ENCODE assay signal across 28 mouse cellular contexts in genomic region chr1:36323076-36323475, GRCm38 (mm10). TPM values are rescaled to one million over a fixed set of nuclear protein-coding genes. Genes with fewer than 3 reads are reported as not detected.
DNase-seq lines count a peak whose midpoint lies in the region; ATAC-seq lines count a peak whose summit lies in the region.
"Had no signal": no experiment of that assay in that cellular context is flagged by ENCODE, and none has a peak within 500 bp of the region (broad histone marks: within the 10 kb centered on the region; RNA-seq: fewer than 3 reads in every experiment).

No protein-coding gene starts in this region.

- peaks cover 9% of the 10 kb centered on the region; the same call in 1 of the 2 replicates for H3K36me3 ChIP-seq in kidney, embryonic 14.5 days (ENCODE audit: control insufficient read depth, insufficient read depth, low read length)
- peaks cover 28% of the 10 kb centered on the region for H3K36me3 ChIP-seq in midbrain, embryonic 13.5 days
- no peaks in the 10 kb centered on the region for H3K36me3 ChIP-seq in midbrain, embryonic 15.5 days (replicated peaks)
- H3K36me3 ChIP-seq: stomach, embryonic 15.5 days had no signal

- no peak overlapping the region for H3K4me2 ChIP-seq in kidney, embryonic 14.5 days (replicated peaks; ENCODE audit: low read depth, low read length)
- H3K4me2 ChIP-seq in midbrain, embryonic 13.5 days (replicated peaks) = no peak overlapping the region
- H3K4me2 ChIP-seq in midbrain, embryonic 15.5 days = no peak overlapping the region
- H3K4me2 ChIP-seq: heart, embryonic 12.5 days; hindbrain, embryonic 13.5 days; neural tube, embryonic 12.5 days; stomach, embryonic 15.5 days had no signal

- H3K9ac ChIP-seq in kidney, embryonic 14.5 days (ENCODE audit: low read depth, low read length) = no peak overlapping the region
- H3K9ac ChIP-seq in midbrain, embryonic 13.5 days (replicated peaks) = no peak overlapping the region
- H3K9ac ChIP-seq in midbrain, embryonic 15.5 days = no peak overlapping the region
- H3K9ac ChIP-seq: heart, embryonic 12.5 days; hindbrain, embryonic 13.5 days; liver, postnatal 0 days; neural tube, embryonic 12.5 days; stomach, embryonic 15.5 days had no signal

- no peaks in the 10 kb centered on the region for H3K27me3 ChIP-seq in kidney, embryonic 14.5 days (ENCODE audit: control insufficient read depth, insufficient read depth, low read length)
- no peaks in the 10 kb centered on the region for H3K27me3 ChIP-seq in midbrain, embryonic 13.5 days
- no peaks in the 10 kb centered on the region for H3K27me3 ChIP-seq in midbrain, embryonic 15.5 days (replicated peaks)
- H3K27me3 ChIP-seq: heart, embryonic 12.5 days; hindbrain, embryonic 13.5 days; neural tube, embryonic 12.5 days; stomach, embryonic 15.5 days had no signal

- peak; percentile 52; the same call in 1 of the 2 replicates for ATAC-seq in kidney, embryonic 14.5 days (ENCODE audit: low FRiP score, low TSS enrichment)
- peak; percentile 18; the same call in 1 of the 2 replicates for ATAC-seq in midbrain, embryonic 13.5 days
- no peak for ATAC-seq in midbrain, embryonic 15.5 days (replicated peaks)
- ATAC-seq: inflammation-experienced regulatory T-cells, adult 6 months; liver, postnatal 0 days had no signal

- 16% methylated on average over 9 of the region's 9 CpGs for WGBS in kidney, embryonic 14.5 days
- 72% methylated on average over 9 of the region's 9 CpGs for WGBS in midbrain, embryonic 13.5 days
- WGBS in midbrain, embryonic 15.5 days = 78% methylated on average over 9 of the region's 9 CpGs

- no peaks in the 10 kb centered on the region for H3K9me3 ChIP-seq in kidney, embryonic 14.5 days (ENCODE audit: control insufficient read depth, low read length)
- H3K9me3 ChIP-seq in midbrain, embryonic 13.5 days = no peaks in the 10 kb centered on the region
- no peaks in the 10 kb centered on the region for H3K9me3 ChIP-seq in midbrain, embryonic 15.5 days
- H3K9me3 ChIP-seq: heart, embryonic 12.5 days; hindbrain, embryonic 13.5 days; neural tube, embryonic 12.5 days; stomach, embryonic 15.5 days had no signal

- no peak overlapping the region for H3K27ac ChIP-seq in kidney, embryonic 14.5 days (ENCODE audit: low read depth, low read length)
- no peak overlapping the region for H3K27ac ChIP-seq in midbrain, embryonic 13.5 days
- no peak overlapping the region for H3K27ac ChIP-seq in midbrain, embryonic 15.5 days
- H3K27ac ChIP-seq: hindbrain, embryonic 13.5 days; left cerebral cortex, adult 2 months; neural tube, embryonic 12.5 days; stomach, embryonic 15.5 days had no signal

- no peak overlapping the region for H3K4me3 ChIP-seq in kidney, embryonic 14.5 days (ENCODE audit: low read length)
- H3K4me3 ChIP-seq in midbrain, embryonic 13.5 days (replicated peaks) = no peak overlapping the region
- H3K4me3 ChIP-seq in midbrain, embryonic 15.5 days = no peak overlapping the region
- H3K4me3 ChIP-seq: heart, embryonic 12.5 days; hindbrain, embryonic 13.5 days; left cerebral cortex, adult 2 months; neural tube, embryonic 12.5 days; stomach, embryonic 15.5 days had no signal

- H3K4me1 ChIP-seq in kidney, embryonic 14.5 days (ENCODE audit: control insufficient read depth, insufficient read depth, low read length) = peaks cover 6% of the 10 kb centered on the region; the same call in 1 of the 2 replicates
- H3K4me1 ChIP-seq in midbrain, embryonic 13.5 days (replicated peaks) = no peaks in the 10 kb centered on the region
- H3K4me1 ChIP-seq in midbrain, embryonic 15.5 days = no peaks in the 10 kb centered on the region
- H3K4me1 ChIP-seq: hindbrain, embryonic 13.5 days; neural tube, embryonic 12.5 days; stomach, embryonic 15.5 days had no signal

- peak; percentile 39 for DNase-seq in adrenal gland, postnatal 14 days
- no peak for DNase-seq in adrenal gland, postnatal 10 days
- DNase-seq in kidney, postnatal 4 days = no peak
- DNase-seq in spleen, postnatal 4 days (ENCODE audit: low spot score in 2 of 2) = no peak
- DNase-seq in right cerebral cortex, postnatal 10 days (ENCODE audit: low spot score in 2 of 2) = no peak
- DNase-seq: adrenal gland, adult 8-10 months; cerebellum, adult 9-11 months; heart, adult 11 months; kidney, postnatal 25 days; layer of hippocampus, adult 9-11 months; left cerebral cortex, postnatal 4 days; liver, postnatal 0 days; right cerebral cortex, adult 18-20 months; thymus, adult 18-20 months had no signal

RNA-seq across cellular contexts. Expression of gene Arid5a, which starts 15.5 kb away (rescaled TPM):
- 6.0 and 10.6 TPM in 2 replicates for total RNA-seq in adrenal gland, postnatal 14 days (2021)
- total RNA-seq in adrenal gland, postnatal 10 days (2021) = 1 to 10 TPM; 8.9 to 9.2 TPM
- polyA plus RNA-seq in kidney, embryonic 14.5 days (2014; fragmentation: Nextera tagmentation; extraction: Ambion mirVana) = 2.3 and 4.5 TPM in 2 replicates
- polyA plus RNA-seq in midbrain, embryonic 13.5 days (2015; fragmentation: Nextera tagmentation; extraction: Ambion mirVana) = 2.3 and 2.4 TPM in 2 replicates
- 3.1 and 3.4 TPM in 2 replicates for polyA plus RNA-seq in midbrain, embryonic 15.5 days (2015; fragmentation: Nextera tagmentation; extraction: Ambion mirVana)

RNA-seq across cellular contexts. Expression of gene Kansl3, which starts 45.9 kb away (rescaled TPM):
- 86.5 and 103 TPM in 2 replicates for total RNA-seq in adrenal gland, postnatal 14 days (2021)
- total RNA-seq in adrenal gland, postnatal 10 days (2021) = 100 to 1,000 TPM in 1 of 2 experiments, 10 to 100 TPM in 1; 82.9 to 103 TPM
- polyA plus RNA-seq in kidney, embryonic 14.5 days (2014; fragmentation: Nextera tagmentation; extraction: Ambion mirVana) = 30.2 and 46.2 TPM in 2 replicates
- 40.6 and 41.9 TPM in 2 replicates for polyA plus RNA-seq in midbrain, embryonic 13.5 days (2015; fragmentation: Nextera tagmentation; extraction: Ambion mirVana)
- 44.4 and 44.9 TPM in 2 replicates for polyA plus RNA-seq in midbrain, embryonic 15.5 days (2015; fragmentation: Nextera tagmentation; extraction: Ambion mirVana)

RNA-seq across cellular contexts. Expression of gene Neurl3, which starts 48.6 kb away (rescaled TPM):
- 4.0 and 5.8 TPM in 2 replicates for total RNA-seq in adrenal gland, postnatal 14 days (2021)
- 1 to 10 TPM; 4.9 to 7.4 TPM for total RNA-seq in adrenal gland, postnatal 10 days (2021)
- polyA plus RNA-seq in kidney, embryonic 14.5 days (2014; fragmentation: Nextera tagmentation; extraction: Ambion mirVana) = 10.8 and 17.4 TPM in 2 replicates
- polyA plus RNA-seq in midbrain, embryonic 13.5 days (2015; fragmentation: Nextera tagmentation; extraction: Ambion mirVana) = 0.67 and 0.85 TPM in 2 replicates
- polyA plus RNA-seq in midbrain, embryonic 15.5 days (2015; fragmentation: Nextera tagmentation; extraction: Ambion mirVana) = 1.1 and 1.4 TPM in 2 replicates

RNA-seq across cellular contexts. Expression of gene Fer1l5, which starts 49.0 kb away (rescaled TPM):
- 0.11 TPM in 1 of 2 replicates, not detected in the other for total RNA-seq in adrenal gland, postnatal 14 days (2021)
- under 1 TPM in 1 of 2 experiments, not detected in 1; 0.06 TPM for total RNA-seq in adrenal gland, postnatal 10 days (2021)
- polyA plus RNA-seq in kidney, embryonic 14.5 days (2014; fragmentation: Nextera tagmentation; extraction: Ambion mirVana) = 0.43 and 0.65 TPM in 2 replicates
- 1.9 and 2.5 TPM in 2 replicates for polyA plus RNA-seq in midbrain, embryonic 13.5 days (2015; fragmentation: Nextera tagmentation; extraction: Ambion mirVana)
- 2.6 TPM in 2 replicates for polyA plus RNA-seq in midbrain, embryonic 15.5 days (2015; fragmentation: Nextera tagmentation; extraction: Ambion mirVana)
- total RNA-seq: heart, postnatal 25 days; left cerebral cortex, adult 2 months; liver, adult 2 months; megakaryocyte-erythroid progenitor cell, adult 5-6 weeks; monocyte, adult 5-6 weeks had no signal
- polyA plus RNA-seq: cortical plate, adult 2 months; liver, adult 2 months had no signal
